Mouse (Mus musculus) gastrocnemius, adult 8-10 months (tissue): ENCODE measurements around the gene Mvb12b. TPM values are rescaled to one million over a fixed set of nuclear protein-coding genes. Genes with fewer than 3 reads are reported as not detected.

Source experiments
- DNase-seq, 2 experiments: peaks; one replicate each; pipeline ENCODE4 v3.0.0; 2022; ENCODE audit warnings: low spot score in 2 of 2
- total RNA-seq, 4 experiments: library from RNA; stranded (reverse); gene quantifications; 2 replicates each; pipeline ENCODE4 v1.2.4; 2022

The Mvb12b gene
- total RNA-seq, 4 experiments from 2014 or later: 31.9 to 41.4 (median 34.4) TPM

DNA sequence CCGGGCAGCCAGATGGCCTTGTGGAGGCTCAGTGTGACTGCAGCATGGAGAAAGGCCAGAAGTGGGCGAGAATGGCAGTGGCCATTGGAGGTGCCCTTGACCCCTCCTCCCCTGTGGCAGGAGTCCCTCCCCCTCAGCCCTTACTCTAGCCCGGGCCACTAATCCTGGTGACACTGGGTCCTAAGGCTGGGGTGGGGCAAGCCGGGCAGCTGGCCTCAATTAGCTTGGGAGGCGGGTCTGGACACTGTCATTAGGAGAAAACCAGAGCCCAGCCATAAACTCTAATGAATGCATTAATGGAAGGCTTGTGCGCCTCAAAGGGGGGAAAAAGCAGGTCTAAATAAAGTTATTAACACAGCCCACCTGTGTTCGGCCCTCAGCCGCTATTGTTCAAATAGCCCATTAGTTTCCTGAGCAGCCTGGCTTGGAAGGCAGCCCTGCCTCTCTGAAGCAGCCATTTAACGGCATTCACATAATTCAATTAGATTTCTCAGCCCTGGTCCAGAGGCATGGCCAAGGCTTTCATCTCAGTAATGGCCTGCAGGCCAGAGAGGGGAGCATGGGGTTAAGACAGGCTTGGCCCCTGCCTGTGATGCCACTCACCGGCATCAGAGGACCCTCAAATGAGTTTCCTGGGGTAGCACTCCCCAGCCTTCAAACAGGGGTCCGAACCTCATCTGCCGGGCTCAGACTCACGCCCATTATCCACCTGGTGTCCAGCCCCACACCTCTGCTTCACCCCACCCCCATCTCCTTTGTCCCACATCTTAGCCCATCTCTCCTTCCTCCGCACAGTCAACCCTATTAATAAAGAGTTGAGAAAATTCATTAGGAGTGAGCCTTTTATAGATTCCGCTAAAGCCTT, 186.9 kb downstream of the Mvb12b start:
- DNase-seq: no peak

DNA sequence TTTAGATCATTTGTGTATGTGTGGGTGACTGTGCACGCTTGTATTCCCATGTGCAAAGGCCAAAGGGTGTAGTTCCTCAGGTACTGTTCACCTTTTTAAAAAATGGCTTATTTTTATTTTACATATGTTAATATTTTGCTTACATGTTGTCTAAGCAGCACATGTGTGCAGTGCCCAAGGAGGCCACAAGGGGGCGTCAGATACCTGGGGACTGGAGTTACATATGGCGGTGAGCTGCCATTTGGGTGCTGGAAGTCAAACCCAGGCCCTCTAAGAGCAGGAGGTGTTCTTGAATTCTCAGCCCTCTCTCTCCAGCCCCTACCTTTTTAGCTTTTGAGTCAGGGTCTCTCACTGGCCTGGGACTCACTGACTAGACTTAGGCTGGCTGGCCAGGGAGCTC, 188.8 kb downstream of the Mvb12b start:
- no peak for DNase-seq

DNA sequence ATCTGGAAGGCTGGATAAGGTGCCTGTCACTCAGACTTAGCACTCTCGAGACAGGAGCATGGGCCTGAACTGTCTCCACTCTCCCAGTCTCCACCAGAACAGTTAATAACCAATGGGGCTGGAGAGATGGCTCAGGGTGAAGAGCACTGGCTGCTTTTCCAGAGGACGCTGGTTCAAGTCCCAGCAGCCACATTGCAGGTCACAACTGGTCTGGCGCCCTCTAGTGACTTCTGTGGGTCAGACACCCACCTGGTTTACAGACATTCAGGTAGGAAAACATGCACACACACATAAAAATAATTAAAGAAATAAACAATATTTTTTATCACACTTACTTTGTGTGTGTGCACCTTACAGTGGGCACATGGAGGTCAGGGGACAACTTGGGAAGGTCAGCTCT, 191.3 kb downstream of the Mvb12b start:
- no peak for DNase-seq

DNA sequence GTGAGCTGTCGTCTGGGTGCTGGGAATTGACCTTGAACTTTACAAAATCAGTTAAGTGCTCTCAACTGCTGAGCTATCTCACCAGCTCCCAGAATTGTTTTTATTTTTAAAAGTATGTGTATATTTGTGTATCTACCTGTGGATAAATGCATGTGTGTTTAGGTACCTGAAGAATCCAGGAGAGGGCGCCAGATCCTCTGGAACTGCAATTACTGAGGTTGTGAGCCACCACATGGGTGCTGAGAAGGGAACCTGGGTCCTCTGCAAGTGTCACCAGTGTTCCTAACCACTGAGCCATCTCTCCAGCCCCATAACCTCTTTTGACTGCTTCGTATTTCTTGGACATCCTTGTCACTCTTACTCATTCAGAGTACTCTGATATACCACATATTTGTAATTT, 193.8 kb downstream of the Mvb12b start:
- DNase-seq: no peak

DNA sequence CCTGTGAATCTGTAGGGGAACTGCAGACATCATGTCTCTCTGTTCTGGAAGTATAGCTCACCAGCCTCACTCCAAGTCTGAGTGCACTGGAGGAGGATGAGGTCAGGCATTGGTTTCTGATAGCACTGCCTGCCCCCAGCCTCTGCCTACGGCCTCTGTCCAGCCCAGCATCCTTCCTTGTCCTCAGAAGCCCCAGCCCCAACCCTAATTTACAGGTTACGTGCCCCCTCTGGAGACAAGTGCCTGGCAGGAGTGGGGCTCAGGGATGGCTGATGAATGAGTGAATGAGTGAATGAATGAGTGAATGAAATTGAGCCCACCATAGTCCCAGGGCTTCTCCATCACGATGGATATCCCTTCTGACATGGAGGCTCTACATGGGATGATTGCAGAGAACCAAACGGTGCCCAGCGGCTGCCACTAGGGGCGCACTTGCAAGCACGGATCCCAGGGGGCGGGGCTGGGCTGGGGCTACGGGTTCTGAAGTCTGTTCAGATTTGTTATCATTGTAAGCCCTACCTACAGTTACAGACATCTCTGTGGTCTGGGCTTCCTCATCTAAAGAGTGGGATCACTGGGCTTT, 197.8 kb downstream of the Mvb12b start:
- no peak for DNase-seq

DNA sequence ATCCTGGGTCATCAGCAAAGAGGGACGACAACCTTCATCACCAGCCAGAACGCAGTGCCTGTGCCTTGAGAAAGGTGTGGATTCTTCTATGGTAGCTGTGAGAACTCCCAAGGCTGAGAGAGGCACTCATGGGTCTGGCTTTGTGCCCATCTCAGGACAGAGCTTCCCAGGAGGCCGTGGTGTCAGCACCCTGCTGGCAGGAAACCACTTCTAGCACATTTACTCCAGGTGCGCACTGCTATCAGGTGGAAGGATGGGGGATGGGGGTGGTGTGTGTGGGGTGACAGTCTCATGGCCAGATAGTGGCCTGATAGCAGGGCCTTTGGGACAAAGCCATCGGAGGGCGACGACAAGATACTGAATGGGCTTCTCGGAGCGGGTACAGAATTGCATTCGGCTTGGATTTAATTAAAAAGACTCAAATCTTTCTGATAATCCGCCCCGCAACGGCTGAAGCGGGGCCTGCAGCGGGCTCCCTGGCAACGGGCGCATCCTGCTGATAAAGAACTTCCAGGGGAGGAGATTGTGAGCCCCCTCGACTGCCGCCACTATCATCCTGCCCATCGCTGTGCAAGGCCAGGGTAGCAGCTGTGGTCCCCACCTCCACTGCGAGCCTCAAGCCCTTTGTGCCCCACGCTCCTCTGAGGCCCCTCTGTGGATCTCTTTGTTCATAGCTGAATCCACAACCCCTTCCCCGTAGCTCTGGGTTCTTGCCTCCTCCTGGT, 198.4 kb downstream of the Mvb12b start:
- DNase-seq: no peak

DNA sequence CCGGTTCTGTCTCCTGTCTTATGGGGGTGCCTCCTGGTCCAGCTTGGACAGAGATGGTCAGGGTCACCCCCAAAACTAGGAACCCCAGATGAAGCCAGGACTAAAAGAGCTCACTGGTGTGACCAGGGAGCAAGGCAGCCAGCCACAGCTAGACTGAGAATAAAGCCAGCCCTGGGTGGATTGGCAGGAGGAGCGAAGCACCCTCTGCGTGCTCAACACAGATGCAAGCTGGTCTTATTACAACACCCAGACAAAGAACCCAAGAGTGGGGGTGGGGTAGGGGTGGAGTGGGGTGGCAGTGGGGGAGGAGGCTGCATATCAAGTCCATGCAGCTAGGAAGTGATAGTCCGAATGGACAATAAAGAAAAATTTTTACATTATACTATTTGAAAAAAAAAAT, 204.2 kb downstream of the Mvb12b start:
- DNase-seq: no peak

DNA sequence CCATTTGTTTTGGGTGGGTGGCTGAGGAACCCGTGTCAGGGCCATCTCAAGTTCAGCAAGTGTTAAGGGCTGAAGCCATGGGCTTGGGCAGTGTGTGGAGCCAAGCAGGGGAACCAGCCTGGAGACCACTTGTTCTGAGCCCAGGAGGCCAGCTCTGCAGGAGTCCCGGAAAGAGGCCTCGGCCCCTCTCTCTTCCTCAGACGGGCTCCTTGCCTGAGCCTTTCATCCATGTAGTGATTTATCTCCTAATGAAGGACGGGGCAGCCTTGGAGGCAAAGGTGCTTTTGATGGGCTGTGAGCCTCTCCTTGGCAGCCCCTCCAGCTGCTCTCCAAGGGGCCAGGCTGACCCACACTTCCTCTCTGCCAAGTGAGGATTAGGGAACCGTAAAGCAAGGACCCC, 204.7 kb downstream of the Mvb12b start:
- DNase-seq: no peak

DNA sequence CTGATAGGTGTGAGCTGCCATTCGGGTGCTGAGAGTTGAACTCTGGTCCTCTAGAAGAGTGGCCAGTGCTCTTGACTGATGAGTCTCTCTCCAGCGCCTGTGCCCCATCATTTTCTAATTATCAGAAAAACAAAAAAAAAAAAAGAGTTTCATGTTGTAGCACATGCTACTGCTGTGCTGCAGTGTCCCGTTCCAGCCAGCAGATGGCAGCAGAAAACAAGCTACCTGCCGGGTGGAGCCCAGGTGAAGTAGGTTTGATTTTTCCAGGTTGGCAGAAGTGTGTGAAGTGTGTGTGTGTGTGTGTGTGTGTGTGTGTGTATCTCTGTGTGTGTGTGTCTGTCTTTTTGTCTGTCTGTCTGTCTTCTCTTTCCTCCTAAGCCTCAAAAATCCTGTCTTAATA, 205.5 kb downstream of the Mvb12b start:
- DNase-seq: peak in 1 of 2 experiments; percentile 15

Other genes with a start within 250 kb of the Mvb12b start
- under 1 TPM in 3 of 4 experiments, not detected in 1; 0.07 to 0.24 (median 0.19) TPM for gene Lmx1b, start 247.4 kb downstream of the Mvb12b start, total RNA-seq